Mouse (Mus musculus) liver, embryonic 12.5 days (tissue): ENCODE measurements around the gene Ceacam18. TPM values are rescaled to one million over a fixed set of nuclear protein-coding genes. Genes with fewer than 3 reads are reported as not detected.

Experiments used
- polyA plus RNA-seq: library from polyadenylated mRNA; unstranded; fragments of >200 nt; fragmentation: Nextera tagmentation; extraction: Ambion mirVana; gene quantifications from 2 replicates; pipeline ENCODE4 v1.2.1, GENCODE M21; 2016

The Ceacam18 gene
- polyA plus RNA-seq, 1 experiment from 2014 or later: not detected

Other genes starting within 250 kb of the Ceacam18 start
- 0.20 and 0.30 TPM in 2 replicates for gene Siglecg, start 226.5 kb upstream of the Ceacam18 start, polyA plus RNA-seq
- gene Lim2, start 207.0 kb upstream of the Ceacam18 start, polyA plus RNA-seq: not detected in 2 replicates
- gene Nkg7, start 197.6 kb upstream of the Ceacam18 start, polyA plus RNA-seq: 3.8 and 4.4 TPM in 2 replicates
- gene Cldnd2, start 193.9 kb upstream of the Ceacam18 start, polyA plus RNA-seq: not detected in 2 replicates
- 238 and 249 TPM in 2 replicates for gene Etfb, start 190.6 kb upstream of the Ceacam18 start, polyA plus RNA-seq
- 0.26 and 0.59 TPM in 2 replicates for gene Gm45233, start 190.6 kb upstream of the Ceacam18 start, polyA plus RNA-seq
- gene Vsig10l, start 171.6 kb upstream of the Ceacam18 start, polyA plus RNA-seq: 1.2 and 2.3 TPM in 2 replicates
- 0.05 TPM in 1 of 2 replicates, not detected in the other for gene Iglon5, start 144.6 kb upstream of the Ceacam18 start, polyA plus RNA-seq
- not detected in 2 replicates for gene 4931406B18Rik, start 128.8 kb upstream of the Ceacam18 start, polyA plus RNA-seq
- gene Cd33, start 90.3 kb upstream of the Ceacam18 start, polyA plus RNA-seq: 1.5 and 1.6 TPM in 2 replicates
- 0.46 and 0.56 TPM in 2 replicates for gene Zfp658, start 72.5 kb upstream of the Ceacam18 start, polyA plus RNA-seq
- 3.4 and 3.5 TPM in 2 replicates for gene Zfp719, start 55.1 kb upstream of the Ceacam18 start, polyA plus RNA-seq
- gene Zfp819, start 27.5 kb upstream of the Ceacam18 start, polyA plus RNA-seq: not detected in 2 replicates
- 0.79 and 1.6 TPM in 2 replicates for gene Siglece, start 25.5 kb downstream of the Ceacam18 start, polyA plus RNA-seq
- 5.9 and 8.0 TPM in 2 replicates for gene Ctu1, start 37.3 kb downstream of the Ceacam18 start, polyA plus RNA-seq
- not detected in 2 replicates for gene Klk14, start 55.7 kb downstream of the Ceacam18 start, polyA plus RNA-seq
- 0.10 and 0.27 TPM in 2 replicates for gene Klk13, start 77.9 kb downstream of the Ceacam18 start, polyA plus RNA-seq
- not detected in 2 replicates for gene Klk12, start 134.2 kb downstream of the Ceacam18 start, polyA plus RNA-seq
- gene Klk11, start 139.9 kb downstream of the Ceacam18 start, polyA plus RNA-seq: not detected in 2 replicates
- gene Klk10, start 146.3 kb downstream of the Ceacam18 start, polyA plus RNA-seq: not detected in 2 replicates
- not detected in 2 replicates for gene Klk9, start 157.2 kb downstream of the Ceacam18 start, polyA plus RNA-seq
- gene Klk8, start 162.9 kb downstream of the Ceacam18 start, polyA plus RNA-seq: 16.0 and 17.3 TPM in 2 replicates
- not detected in 2 replicates for gene Klk7, start 176.6 kb downstream of the Ceacam18 start, polyA plus RNA-seq
- gene Klk6, start 189.8 kb downstream of the Ceacam18 start, polyA plus RNA-seq: not detected in 2 replicates
- gene Klk5, start 207.3 kb downstream of the Ceacam18 start, polyA plus RNA-seq: not detected in 2 replicates
- gene Klk4, start 246.5 kb downstream of the Ceacam18 start, polyA plus RNA-seq: not detected in 2 replicates